Mouse (Mus musculus): Measurements from ENCODE around the gene Gm3173. TPM values are rescaled to one million over a fixed set of nuclear protein-coding genes. Genes with fewer than 3 reads are reported as not detected.
"Not testable (repeated sequence)": the region's sequence is repeated elsewhere in the genome, so short reads cannot be mapped to it uniquely, and the experiment has no call there.

Gm3173 gene
- polyA plus RNA-seq (2015; fragmentation: Nextera tagmentation; extraction: Ambion mirVana), result not detected in 2 replicates

DNA sequence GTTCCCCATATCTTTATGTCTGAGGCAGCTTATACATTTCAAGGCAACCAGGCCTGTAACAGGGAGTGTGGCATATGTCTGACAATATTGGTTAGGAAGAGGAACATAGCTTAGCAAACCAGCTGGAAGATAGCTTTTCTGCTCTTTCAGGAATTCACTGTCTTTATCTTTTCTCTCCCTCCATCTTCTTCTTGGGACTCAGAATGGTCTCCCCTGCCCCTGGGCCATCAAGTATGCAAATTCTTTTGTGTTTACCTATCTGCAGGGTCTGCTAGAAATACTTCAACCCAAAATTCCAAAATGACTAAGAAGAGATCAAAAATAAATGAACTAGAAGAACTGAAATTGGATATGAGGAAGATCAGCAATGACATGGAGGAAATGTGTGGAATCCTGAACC is at the start of gene Gm3173:
TSS of gene Gm3173 (plus strand) at position 301 of the 400 bp plus-strand sequence.
- not testable (repeated sequence) for H3K9ac ChIP-seq (ENCODE audit: low read depth, low read length); H3K27me3 ChIP-seq (replicated peaks; ENCODE audit: control insufficient read depth, insufficient read depth, low read length); H3K4me3 ChIP-seq (ENCODE audit: low read length); H3K27ac ChIP-seq (ENCODE audit: low read length); H3K9me3 ChIP-seq (ENCODE audit: control insufficient read depth, low read length); H3K4me2 ChIP-seq (ENCODE audit: low read depth, low read length); H3K4me1 ChIP-seq (ENCODE audit: control insufficient read depth, insufficient read depth, low read length); H3K36me3 ChIP-seq (ENCODE audit: control insufficient read depth, insufficient read depth, low read length); ATAC-seq

DNA sequence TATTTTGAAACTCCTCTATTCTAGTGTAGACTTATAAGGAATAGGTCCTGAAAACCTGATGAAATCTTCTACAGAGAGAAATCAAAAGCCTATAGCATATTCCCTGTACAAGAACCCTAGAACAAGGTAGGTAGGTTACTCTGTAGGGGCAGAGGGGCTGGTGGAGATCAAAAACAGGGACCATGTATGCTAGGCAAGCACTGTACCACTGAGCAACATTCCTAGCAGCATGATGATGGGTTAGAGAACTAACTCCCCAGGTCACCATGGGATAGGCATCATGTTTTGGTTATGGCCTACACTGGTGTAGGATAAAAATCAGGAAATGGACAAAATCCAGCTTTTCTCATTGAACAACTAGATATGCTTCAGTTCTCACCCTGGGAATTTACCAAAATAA is 45.2 kb upstream of the Gm3173 start:
- not testable (repeated sequence) for H3K9me3 ChIP-seq (ENCODE audit: control insufficient read depth, low read length); H3K27me3 ChIP-seq (replicated peaks; ENCODE audit: control insufficient read depth, insufficient read depth, low read length); H3K36me3 ChIP-seq (ENCODE audit: control insufficient read depth, insufficient read depth, low read length); H3K4me2 ChIP-seq (ENCODE audit: low read depth, low read length); H3K4me3 ChIP-seq (ENCODE audit: low read length); ATAC-seq; H3K9ac ChIP-seq (ENCODE audit: low read depth, low read length); H3K4me1 ChIP-seq (ENCODE audit: control insufficient read depth, insufficient read depth, low read length); H3K27ac ChIP-seq (ENCODE audit: low read length)

DNA sequence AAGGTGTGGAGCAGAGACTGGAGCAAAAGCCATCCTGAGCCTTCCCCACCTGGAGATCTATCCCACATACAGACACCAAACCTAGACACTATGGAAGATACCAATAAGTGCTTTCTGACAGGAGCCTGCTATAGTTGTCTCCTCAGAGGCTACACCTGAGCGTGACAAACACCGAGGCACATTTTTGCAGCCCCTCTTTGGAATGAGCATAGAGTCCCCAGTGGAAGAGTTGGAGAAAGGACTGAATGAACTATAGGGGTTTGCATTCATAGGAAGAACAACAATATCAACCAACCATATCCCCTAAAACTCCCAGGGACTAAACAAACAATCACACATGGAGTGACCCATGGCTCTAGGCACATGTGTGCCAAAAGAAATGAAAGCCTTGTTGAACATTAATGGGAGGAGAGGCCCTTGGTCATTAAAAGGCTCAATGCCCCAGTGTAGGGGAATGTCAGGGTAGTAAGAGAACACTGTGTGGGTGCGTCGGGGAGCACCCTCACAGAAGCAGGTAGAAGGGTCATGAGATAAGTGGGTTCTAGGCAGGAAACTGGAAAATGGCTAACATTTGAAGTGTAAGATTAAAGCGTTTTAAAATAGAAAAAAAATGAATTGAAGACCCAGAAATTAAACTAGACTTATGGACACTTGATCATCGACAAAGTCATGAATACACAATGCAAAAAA is 37.8 kb upstream of the Gm3173 start:
- not testable (repeated sequence) for H3K9me3 ChIP-seq (ENCODE audit: control insufficient read depth, low read length); ATAC-seq; H3K4me1 ChIP-seq (ENCODE audit: control insufficient read depth, insufficient read depth, low read length); H3K4me2 ChIP-seq (ENCODE audit: low read depth, low read length); H3K36me3 ChIP-seq (ENCODE audit: control insufficient read depth, insufficient read depth, low read length); H3K27ac ChIP-seq (ENCODE audit: low read length); H3K9ac ChIP-seq (ENCODE audit: low read depth, low read length); H3K27me3 ChIP-seq (replicated peaks; ENCODE audit: control insufficient read depth, insufficient read depth, low read length); H3K4me3 ChIP-seq (ENCODE audit: low read length)
- WGBS, result 100% methylated on average over 3 of the region's 6 CpGs

DNA sequence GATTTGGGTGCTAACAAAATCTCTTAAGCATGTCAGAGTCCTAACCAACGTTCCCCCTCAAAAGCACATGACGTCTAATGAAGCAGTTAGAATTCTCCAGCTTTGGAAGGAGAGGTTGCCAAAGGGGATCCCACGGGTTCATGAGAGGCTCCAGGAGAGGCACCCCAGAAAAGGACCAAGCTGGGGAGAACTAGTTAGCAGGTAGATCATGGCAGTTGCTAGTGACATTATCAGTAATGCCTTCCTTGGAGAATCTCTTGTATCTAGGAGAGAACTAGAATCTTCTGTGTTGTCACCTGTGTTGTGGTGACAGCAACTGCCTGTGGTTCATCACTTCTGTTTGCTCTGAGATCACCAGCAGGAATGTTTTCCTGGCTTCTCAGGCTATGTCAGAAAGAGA is 33.6 kb upstream of the Gm3173 start, which contains the start of gene Gm3159:
TSS of gene Gm3159 (plus strand) at position 301 of the 400 bp plus-strand sequence.
- not testable (repeated sequence) for H3K9me3 ChIP-seq (ENCODE audit: control insufficient read depth, low read length); H3K4me3 ChIP-seq (ENCODE audit: low read length); H3K27ac ChIP-seq (ENCODE audit: low read length); ATAC-seq; H3K9ac ChIP-seq (ENCODE audit: low read depth, low read length); H3K27me3 ChIP-seq (replicated peaks; ENCODE audit: control insufficient read depth, insufficient read depth, low read length); H3K4me1 ChIP-seq (ENCODE audit: control insufficient read depth, insufficient read depth, low read length); H3K4me2 ChIP-seq (ENCODE audit: low read depth, low read length); H3K36me3 ChIP-seq (ENCODE audit: control insufficient read depth, insufficient read depth, low read length)
- WGBS, result 64% methylated on average over 2 of the region's 3 CpGs

DNA sequence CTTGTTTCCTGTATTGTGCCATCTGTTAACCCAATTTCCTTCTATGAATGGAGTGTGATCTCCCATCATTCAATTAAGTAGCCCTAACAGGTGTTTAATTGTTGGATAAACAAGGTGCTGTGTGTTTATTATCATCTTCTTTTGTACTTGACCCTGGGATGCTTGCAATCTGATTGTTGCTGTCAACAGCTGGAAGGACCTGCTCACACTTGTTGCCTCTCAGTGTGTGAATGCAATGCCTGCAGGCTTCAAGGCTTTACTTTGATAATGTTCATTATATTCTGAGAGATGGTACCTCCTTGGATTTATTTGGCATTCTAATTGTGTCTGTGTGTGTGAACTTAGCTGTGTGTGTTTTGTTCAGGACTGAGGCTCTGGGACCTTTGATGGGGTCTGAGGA is 32.2 kb upstream of the Gm3173 start:
- not testable (repeated sequence) for ATAC-seq; H3K4me1 ChIP-seq (ENCODE audit: control insufficient read depth, insufficient read depth, low read length); H3K9ac ChIP-seq (ENCODE audit: low read depth, low read length); H3K27ac ChIP-seq (ENCODE audit: low read length); H3K4me3 ChIP-seq (ENCODE audit: low read length); H3K36me3 ChIP-seq (ENCODE audit: control insufficient read depth, insufficient read depth, low read length); H3K27me3 ChIP-seq (replicated peaks; ENCODE audit: control insufficient read depth, insufficient read depth, low read length); H3K4me2 ChIP-seq (ENCODE audit: low read depth, low read length); H3K9me3 ChIP-seq (ENCODE audit: control insufficient read depth, low read length)

DNA sequence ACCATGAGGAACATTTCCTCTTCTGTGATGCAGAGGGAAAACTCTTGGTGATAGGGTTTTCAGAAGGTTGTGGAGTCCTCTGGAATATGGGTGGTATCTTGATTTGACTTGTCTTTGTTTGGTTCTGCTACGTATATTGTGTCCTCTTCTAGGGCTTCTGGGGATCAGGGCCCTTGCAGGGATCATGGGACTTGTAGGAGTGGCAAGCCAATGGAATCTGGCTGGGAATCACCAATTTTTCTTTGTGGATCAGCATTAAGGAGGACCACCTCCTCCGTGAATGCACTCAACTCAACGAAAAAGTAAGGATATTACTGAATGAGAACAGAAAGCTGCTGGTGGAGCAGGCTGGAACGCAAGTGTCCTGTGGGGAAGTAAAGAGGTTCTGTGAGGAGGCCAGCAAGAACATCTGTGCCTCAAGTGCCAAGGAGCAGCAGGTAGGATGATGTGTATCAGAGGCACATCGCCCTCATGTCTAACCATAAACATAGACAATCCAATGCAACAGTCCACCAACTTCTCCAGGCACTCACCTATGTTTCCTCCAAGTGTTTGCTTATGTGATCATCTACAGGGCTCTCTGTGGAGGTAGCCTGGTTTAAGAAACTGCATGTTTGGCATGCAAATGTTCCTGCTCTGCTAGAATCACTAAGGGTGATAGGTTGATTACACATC is 30.5 kb upstream of the Gm3173 start:
- H3K27me3 ChIP-seq (replicated peaks; ENCODE audit: control insufficient read depth, insufficient read depth, low read length); H3K9ac ChIP-seq (ENCODE audit: low read depth, low read length); H3K4me3 ChIP-seq (ENCODE audit: low read length); H3K27ac ChIP-seq (ENCODE audit: low read length); H3K9me3 ChIP-seq (ENCODE audit: control insufficient read depth, low read length); H3K4me2 ChIP-seq (ENCODE audit: low read depth, low read length); ATAC-seq; H3K36me3 ChIP-seq (ENCODE audit: control insufficient read depth, insufficient read depth, low read length); H3K4me1 ChIP-seq (ENCODE audit: control insufficient read depth, insufficient read depth, low read length): not testable (repeated sequence)
- 86% methylated on average over 5 of the region's 5 CpGs for WGBS

DNA sequence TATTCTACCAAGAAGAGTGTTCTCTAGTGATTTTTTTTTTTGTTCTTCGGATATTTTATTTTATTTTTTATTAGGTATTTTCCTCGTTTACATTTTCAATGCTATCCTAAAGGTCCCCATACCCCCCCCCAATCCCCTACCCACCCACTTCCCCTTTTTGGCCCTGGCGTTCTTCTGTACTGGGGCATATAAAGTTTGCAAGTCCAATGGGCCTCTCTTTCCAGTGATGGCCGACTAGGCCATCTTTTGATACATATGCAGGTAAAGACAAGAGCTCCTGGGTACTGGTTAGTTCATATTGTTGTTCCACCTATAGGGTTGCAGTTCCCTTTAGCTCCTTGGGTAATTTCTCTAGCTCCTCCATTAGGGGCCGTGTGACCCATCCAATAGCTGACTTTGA is 29.5 kb upstream of the Gm3173 start:
- ATAC-seq; H3K27ac ChIP-seq (ENCODE audit: low read length): not testable (repeated sequence)
- WGBS, result 79% methylated on average over 4 of the region's 5 CpGs

DNA sequence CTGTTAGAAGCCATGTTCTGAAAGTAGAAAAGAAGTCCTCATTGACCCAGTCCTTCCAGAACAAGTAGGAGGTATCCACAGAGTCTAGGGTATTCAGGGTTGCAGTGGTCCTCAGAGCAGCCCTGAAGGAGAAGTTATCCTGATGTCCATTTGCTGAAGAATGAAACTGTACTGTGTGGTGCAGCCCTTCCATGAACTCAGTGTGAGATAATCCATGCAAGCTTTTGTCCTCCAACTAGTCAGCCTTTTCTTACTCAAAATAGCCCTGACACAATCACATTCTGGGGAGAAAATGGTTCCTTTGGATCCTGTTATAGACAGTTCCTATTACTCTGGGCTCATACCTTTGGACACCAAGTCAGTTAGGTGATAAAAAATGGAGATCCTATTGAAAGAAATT is 27.0 kb upstream of the Gm3173 start:
- H3K9ac ChIP-seq (ENCODE audit: low read depth, low read length); H3K27me3 ChIP-seq (replicated peaks; ENCODE audit: control insufficient read depth, insufficient read depth, low read length); H3K36me3 ChIP-seq (ENCODE audit: control insufficient read depth, insufficient read depth, low read length); H3K4me2 ChIP-seq (ENCODE audit: low read depth, low read length); H3K4me1 ChIP-seq (ENCODE audit: control insufficient read depth, insufficient read depth, low read length); H3K9me3 ChIP-seq (ENCODE audit: control insufficient read depth, low read length); ATAC-seq; H3K27ac ChIP-seq (ENCODE audit: low read length); H3K4me3 ChIP-seq (ENCODE audit: low read length): not testable (repeated sequence)

More for the DNA sequence above, 29.5 kb upstream of the Gm3173 start:
- H3K4me2 ChIP-seq (ENCODE audit: low read depth, low read length); H3K27me3 ChIP-seq (replicated peaks; ENCODE audit: control insufficient read depth, insufficient read depth, low read length); H3K9ac ChIP-seq (ENCODE audit: low read depth, low read length); H3K4me1 ChIP-seq (ENCODE audit: control insufficient read depth, insufficient read depth, low read length); H3K9me3 ChIP-seq (ENCODE audit: control insufficient read depth, low read length); H3K36me3 ChIP-seq (ENCODE audit: control insufficient read depth, insufficient read depth, low read length); H3K4me3 ChIP-seq (ENCODE audit: low read length): not testable (repeated sequence)

DNA sequence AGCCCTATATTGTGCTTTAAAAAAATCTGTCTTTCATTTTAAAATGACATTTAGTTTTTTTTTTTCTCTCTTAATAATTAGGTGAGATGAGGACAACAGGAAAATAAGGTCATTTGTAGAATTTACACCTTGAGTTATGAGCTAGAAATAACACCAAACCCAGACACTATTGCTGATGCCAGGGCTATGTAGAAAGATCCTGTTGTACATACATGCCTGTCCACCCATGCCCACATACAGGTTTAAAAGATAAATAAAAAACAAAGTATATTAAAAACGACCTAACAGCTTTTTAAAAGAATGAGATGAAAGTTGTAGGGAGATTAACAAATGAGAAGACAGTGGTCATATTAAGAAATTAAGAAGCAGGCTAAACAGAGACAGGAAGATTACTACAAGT is 20.9 kb upstream of the Gm3173 start:
- not testable (repeated sequence) for H3K4me1 ChIP-seq (ENCODE audit: control insufficient read depth, insufficient read depth, low read length); H3K27ac ChIP-seq (ENCODE audit: low read length); ATAC-seq; H3K9ac ChIP-seq (ENCODE audit: low read depth, low read length); H3K4me2 ChIP-seq (ENCODE audit: low read depth, low read length); H3K27me3 ChIP-seq (replicated peaks; ENCODE audit: control insufficient read depth, insufficient read depth, low read length); H3K4me3 ChIP-seq (ENCODE audit: low read length); H3K9me3 ChIP-seq (ENCODE audit: control insufficient read depth, low read length); H3K36me3 ChIP-seq (ENCODE audit: control insufficient read depth, insufficient read depth, low read length)
- WGBS, result 25% methylated on average over 1 of the region's 1 CpGs
